Mouse (Mus musculus): ENCODE data around the gene Rap1gap2.
A peak's percentile ranks its signal among the peaks of the same experiment; 100 is the strongest.
"Not testable (repeated sequence)": the region's sequence is repeated elsewhere in the genome, so short reads cannot be mapped to it uniquely, and the experiment has no call there.

The Rap1gap2 gene

GRCm38 (mm10) chr11:74621974-74622669, 11.4 kb upstream of the Rap1gap2 start:
- DNase-seq: no peak

GRCm38 (mm10) chr11:74619956-74620300, 9.2 kb upstream of the Rap1gap2 start:
- DNase-seq: no peak

- DNase-seq: peak; percentile 50 to 62
Measured at GRCm38 (mm10) chr11:74619201-74619955, 8.7 kb upstream of the Rap1gap2 start, which contains the start of gene Ccdc92b. Gene Ccdc92b, plus strand, starts transcription at chr11:74619605.

GRCm38 (mm10) chr11:74615571-74615970, 4.9 kb upstream of the Rap1gap2 start:
- DNase-seq: no peak

GRCm38 (mm10) chr11:74613428-74613827, 2.7 kb upstream of the Rap1gap2 start:
- DNase-seq: no peak

GRCm38 (mm10) chr11:74611437-74611836, 722 bp upstream of the Rap1gap2 start:
- DNase-seq: no peak

- no peak for DNase-seq
Measured at GRCm38 (mm10) chr11:74610068-74610467, 647 bp downstream of the Rap1gap2 start.

GRCm38 (mm10) chr11:74602286-74602685, 8.4 kb downstream of the Rap1gap2 start:
- DNase-seq: no peak

- no peak for DNase-seq
Measured at GRCm38 (mm10) chr11:74597990-74598337, 12.8 kb downstream of the Rap1gap2 start.

- DNase-seq: no peak
Measured at GRCm38 (mm10) chr11:74597283-74597989, 13.3 kb downstream of the Rap1gap2 start.

- DNase-seq: no peak
Measured at GRCm38 (mm10) chr11:74592246-74592645, 18.5 kb downstream of the Rap1gap2 start.

GRCm38 (mm10) chr11:74590691-74591090, 20.0 kb downstream of the Rap1gap2 start:
- DNase-seq: no peak

- no peak for DNase-seq
Measured at GRCm38 (mm10) chr11:74590239-74590596, 20.5 kb downstream of the Rap1gap2 start.

GRCm38 (mm10) chr11:74589401-74590238, 21.1 kb downstream of the Rap1gap2 start:
- no peak for DNase-seq

GRCm38 (mm10) chr11:74586401-74586800, 24.3 kb downstream of the Rap1gap2 start:
- no peak for DNase-seq

GRCm38 (mm10) chr11:74584946-74585723, 25.6 kb downstream of the Rap1gap2 start:
- no peak for DNase-seq

GRCm38 (mm10) chr11:74583824-74584349, 26.8 kb downstream of the Rap1gap2 start:
- no peak for DNase-seq

GRCm38 (mm10) chr11:74582464-74582863, 28.3 kb downstream of the Rap1gap2 start:
- no peak for DNase-seq

GRCm38 (mm10) chr11:74581333-74581732, 29.4 kb downstream of the Rap1gap2 start:
- not testable (repeated sequence) for DNase-seq

- DNase-seq: peak in 1 of 2 experiments; percentile 6
Measured at GRCm38 (mm10) chr11:74577068-74577467, 33.6 kb downstream of the Rap1gap2 start.

GRCm38 (mm10) chr11:74575940-74576339, 34.8 kb downstream of the Rap1gap2 start:
- DNase-seq: peak; percentile 48 to 57

Measured in lung, adult 18-20 months (tissue).